Mouse (Mus musculus) lung, embryonic 15.5 days (tissue): Measurements from ENCODE around the gene Anks1. TPM values are rescaled to one million over a fixed set of nuclear protein-coding genes. Genes with fewer than 3 reads are reported as not detected.
"Not testable (repeated sequence)": the region's sequence is repeated elsewhere in the genome, so short reads cannot be mapped to it uniquely, and the experiment has no call there.

Experiments
- ATAC-seq: fragments of 200-750 bp; cut with Nextera tagmentation; 2 replicates; pipeline ENCODE4 v1.8.0; 2017; ENCODE audit warnings: moderate number of reproducible peaks, borderline replicate concordance; ENCODE audit not compliant: low FRiP score, low TSS enrichment; ENCODE audit errors: extremely low read depth
- H3K27ac ChIP-seq: fragments of 300-500 bp; sonication (generic); 2 replicates; pipeline ENCODE4 v1.5.1; 2015; ENCODE audit warnings: moderate library complexity, mild to moderate bottlenecking, inconsistent platforms
- H3K27me3 ChIP-seq: fragments of 300-500 bp; sonication (generic); 2 replicates; pipeline ENCODE4 v1.6.1; 2015; ENCODE audit warnings: inconsistent platforms
- H3K36me3 ChIP-seq: fragments of 300-500 bp; sonication (generic); 2 replicates; pipeline ENCODE4 v1.6.1; 2015; ENCODE audit warnings: inconsistent platforms
- H3K4me1 ChIP-seq: fragments of 300-500 bp; sonication (generic); 2 replicates; pipeline ENCODE4 v1.6.1; 2015; ENCODE audit warnings: inconsistent platforms
- H3K4me2 ChIP-seq: fragments of 300-500 bp; sonication (generic); 2 replicates; pipeline ENCODE4 v1.6.1; 2015; ENCODE audit warnings: inconsistent platforms, mild to moderate bottlenecking, moderate library complexity
- H3K4me3 ChIP-seq: fragments of 300-500 bp; sonication (generic); 2 replicates; pipeline ENCODE4 v1.5.1; 2015; ENCODE audit warnings: mild to moderate bottlenecking, inconsistent platforms
- H3K9ac ChIP-seq: fragments of 300-500 bp; sonication (generic); 2 replicates; pipeline ENCODE4 v1.6.1; 2015; ENCODE audit warnings: inconsistent platforms
- H3K9me3 ChIP-seq: fragments of 300-500 bp; sonication (generic); 2 replicates; pipeline ENCODE4 v1.6.1; 2016; ENCODE audit warnings: inconsistent platforms
- WGBS: fragments of 180-500 bp; shearing (Covaris S2); methylation state at CpG from one replicate; pipeline ENCODE4 v1.1.7; 2015; 5-methylcytosine and 5-hydroxymethylcytosine counted together
- polyA plus RNA-seq: library from polyadenylated mRNA; unstranded; fragments of >200 nt; fragmentation: Nextera tagmentation; extraction: Ambion mirVana; gene quantifications from 2 replicates; pipeline ENCODE4 v1.2.1, GENCODE M21; 2015

Anks1 gene
- polyA plus RNA-seq, 1 experiment from 2014 or later = 19.3 TPM

DNA sequence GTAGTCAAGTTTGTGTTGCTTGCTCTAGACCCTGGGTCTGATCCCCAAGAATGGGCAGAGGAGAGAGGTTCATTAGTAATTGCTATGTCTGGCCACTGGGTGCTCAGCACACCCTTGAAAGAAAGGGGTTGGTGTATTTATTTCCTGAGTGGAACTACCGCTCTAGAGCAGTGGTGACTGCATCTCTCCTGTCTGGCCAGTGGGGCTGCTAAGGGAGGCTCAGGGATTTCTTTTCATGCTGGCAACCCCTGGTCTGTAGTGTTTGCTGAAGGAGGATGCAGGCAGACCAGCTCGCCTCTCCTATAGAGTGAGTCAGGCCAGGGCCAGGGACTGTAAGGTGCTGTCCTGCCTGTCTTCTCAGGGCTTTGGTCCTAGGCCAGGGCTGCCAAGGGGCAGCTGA lies 38.0 kb downstream of the Anks1 start:
- peak overlapping the region; percentile 89 for H3K27ac ChIP-seq

DNA sequence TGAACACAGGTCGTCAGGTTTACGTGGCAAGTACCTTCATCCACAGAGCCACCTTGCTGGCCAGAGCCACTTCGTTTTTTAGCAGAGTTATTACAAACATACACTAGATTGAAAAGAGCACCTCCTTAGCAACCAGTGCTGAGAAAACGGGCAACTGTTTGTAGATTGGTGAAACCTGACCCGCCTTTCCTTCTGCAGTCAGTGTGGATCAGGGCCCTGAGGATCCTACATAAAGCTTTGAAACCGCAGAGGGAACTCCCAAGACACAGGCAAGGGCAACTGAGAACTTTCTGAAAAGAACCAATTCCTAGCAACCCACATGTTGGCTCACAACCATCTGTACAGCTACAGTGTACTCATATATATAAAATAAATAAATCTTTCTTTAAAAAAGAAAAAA lies 44.0 kb downstream of the Anks1 start:
- Histone ChIP-seq H3K9ac (no peak overlapping the region), H3K4me3 (no peak overlapping the region), H3K4me2 (no peak overlapping the region), H3K27ac (no peak overlapping the region; the same call in 1 of the 2 replicates), H3K36me3 (no peaks in the 10 kb centered on the region), H3K27me3 (no peaks in the 10 kb centered on the region), H3K4me1 (0 out of 2 replicates have a peak, but pooled peaks cover 4% of the 10 kb centered on the region), H3K9me3 (no peaks in the 10 kb centered on the region)
- ATAC-seq = no peak
- 48% methylated on average over 6 of the region's 6 CpGs for WGBS

More for the DNA sequence above, 38.0 kb downstream of the Anks1 start:
- no peak overlapping the region for H3K4me2 ChIP-seq
- H3K36me3 ChIP-seq = no peaks in the 10 kb centered on the region
- peaks cover 34% of the 10 kb centered on the region for H3K4me1 ChIP-seq
- no peak for ATAC-seq
- no peaks in the 10 kb centered on the region for H3K9me3 ChIP-seq
- H3K9ac ChIP-seq = no peak overlapping the region
- no peaks in the 10 kb centered on the region for H3K27me3 ChIP-seq
- WGBS = 57% methylated on average over 2 of the region's 2 CpGs
- no peak overlapping the region for H3K4me3 ChIP-seq

DNA sequence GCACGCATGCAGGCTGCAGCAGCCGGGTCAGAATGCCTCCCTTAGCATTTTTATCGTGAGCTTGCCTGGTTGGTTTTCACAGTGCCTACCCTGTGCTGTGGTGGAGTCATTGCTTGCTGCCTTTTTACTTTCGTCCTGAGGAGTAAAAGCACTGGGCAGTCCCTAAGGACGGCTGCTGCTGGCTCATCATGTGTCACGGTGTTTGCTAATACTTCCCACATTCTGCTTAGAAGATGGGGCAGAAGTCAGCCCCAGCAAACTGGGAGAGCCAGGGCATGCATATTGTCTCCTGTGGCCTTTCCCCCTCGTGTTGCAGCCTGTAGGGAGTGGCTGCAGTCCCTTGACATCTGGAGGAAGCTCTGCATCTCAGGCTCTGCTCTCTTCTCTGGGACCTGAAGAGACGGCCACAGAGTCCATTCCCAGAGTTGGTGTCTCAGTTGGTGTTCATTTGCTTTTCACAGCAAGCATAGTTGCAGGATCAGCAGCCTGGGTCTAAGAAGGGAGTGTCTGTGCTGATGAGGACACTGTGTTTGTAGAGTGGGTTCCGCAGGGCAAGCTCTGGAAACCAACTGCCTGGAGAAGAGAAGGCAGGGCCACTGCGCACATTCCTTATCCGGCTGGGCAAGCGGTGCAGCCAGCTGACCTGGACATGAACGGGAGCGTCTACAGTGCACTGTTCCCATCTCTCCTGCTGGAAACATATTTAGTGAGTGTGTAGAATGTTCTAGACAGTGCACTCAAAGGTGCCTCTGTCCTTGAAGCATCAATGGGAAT lies 45.7 kb downstream of the Anks1 start:
- Histone ChIP-seq H3K9me3 (no peaks in the 10 kb centered on the region), H3K4me1 (0 out of 2 replicates have a peak, but pooled peaks cover 5% of the 10 kb centered on the region), H3K36me3 (no peaks in the 10 kb centered on the region), H3K9ac (no peak overlapping the region), H3K27me3 (no peaks in the 10 kb centered on the region), H3K4me2 (no peak overlapping the region), H3K4me3 (no peak overlapping the region), H3K27ac (no peak overlapping the region)
- WGBS = 45% methylated on average over 14 of the region's 14 CpGs
- ATAC-seq = no peak

DNA sequence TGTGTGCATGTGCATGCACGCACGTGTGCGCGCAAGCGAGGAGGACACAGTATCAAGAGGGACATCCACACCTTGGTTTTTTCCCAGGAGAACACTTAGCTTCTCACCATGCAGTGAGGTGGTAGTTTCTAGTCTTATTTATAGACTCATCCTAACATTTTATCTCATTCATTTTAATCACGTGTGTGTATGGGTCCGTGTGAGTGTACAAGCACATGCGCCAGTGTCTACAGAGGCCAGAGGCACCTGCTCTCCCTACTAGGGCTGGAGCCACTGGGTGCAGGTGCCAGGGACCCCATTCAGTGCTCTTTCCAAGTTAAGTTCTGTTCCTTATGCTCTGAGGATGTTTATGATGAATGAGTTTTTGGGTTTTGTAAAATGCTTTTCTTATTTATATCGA lies 48.5 kb downstream of the Anks1 start:
- Histone ChIP-seq H3K9me3 (no peaks in the 10 kb centered on the region), H3K4me3 (no peak overlapping the region), H3K4me2 (no peak overlapping the region), H3K27ac (no peak overlapping the region), H3K9ac (no peak overlapping the region), H3K36me3 (no peaks in the 10 kb centered on the region), H3K4me1 (0 out of 2 replicates have a peak, but pooled peaks cover 8% of the 10 kb centered on the region), H3K27me3 (no peaks in the 10 kb centered on the region)
- WGBS = 91% methylated on average over 9 of the region's 9 CpGs
- ATAC-seq = no peak

DNA sequence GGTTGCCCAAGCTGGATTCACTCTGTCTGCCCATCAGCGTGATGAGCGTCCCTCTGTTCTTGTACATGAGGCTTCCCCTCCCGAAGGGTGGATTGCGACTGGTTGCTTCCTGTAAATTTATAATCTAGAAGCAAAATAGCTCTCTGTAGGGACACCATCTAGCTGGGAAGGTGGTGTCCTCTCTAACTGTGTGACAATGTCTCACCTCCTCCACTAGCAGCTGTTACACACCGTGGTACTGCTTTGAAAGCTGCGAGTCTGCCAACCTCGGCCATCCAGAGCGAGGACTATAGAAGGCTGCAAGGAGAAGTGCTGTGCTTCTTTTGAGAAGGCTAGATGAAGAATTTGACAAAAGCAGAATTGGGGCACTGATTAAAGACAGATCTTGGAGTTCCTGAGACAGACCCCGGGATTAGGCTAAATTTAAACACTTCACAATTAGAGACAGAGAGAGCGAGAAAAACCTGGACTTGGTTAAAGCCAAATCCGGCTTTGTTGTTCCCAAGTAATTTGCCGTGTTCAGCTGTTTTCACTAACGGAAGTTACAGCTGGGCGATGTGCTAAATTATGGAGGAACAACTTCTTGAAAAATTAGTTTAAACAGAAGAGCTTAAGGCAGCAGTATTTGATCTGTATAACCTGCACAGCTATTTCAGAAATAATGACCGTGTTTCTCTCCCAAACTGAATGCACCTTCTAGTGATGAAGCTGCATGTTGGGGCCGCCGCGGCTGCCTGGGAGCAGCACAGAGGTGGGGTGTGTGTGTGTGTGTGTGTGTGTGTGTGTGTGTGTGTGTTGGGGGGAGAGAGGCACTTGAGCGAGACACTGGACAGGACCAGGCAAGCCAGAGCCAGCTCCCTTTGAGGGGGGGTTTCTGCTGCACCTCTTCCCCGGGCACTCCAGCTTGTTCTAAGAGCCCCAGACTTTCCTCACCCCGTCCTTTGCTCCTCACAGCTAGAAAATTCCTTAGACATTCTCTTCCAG lies 51.3 kb downstream of the Anks1 start:
- Histone ChIP-seq H3K36me3 (no peaks in the 10 kb centered on the region), H3K9ac (no peak overlapping the region), H3K9me3 (no peaks in the 10 kb centered on the region), H3K4me3 (no peak overlapping the region), H3K27ac (no peak overlapping the region), H3K4me2 (no peak overlapping the region), H3K27me3 (no peaks in the 10 kb centered on the region), H3K4me1 (0 out of 2 replicates have a peak, but pooled peaks cover 5% of the 10 kb centered on the region)
- WGBS = 79% methylated on average over 21 of the region's 21 CpGs
- no peak for ATAC-seq

GRCm38 (mm10) chr17:27963120-27963519 lies 54.0 kb downstream of the Anks1 start:
- H3K36me3 ChIP-seq, H3K4me3 ChIP-seq, H3K4me2 ChIP-seq, H3K9ac ChIP-seq, ATAC-seq, H3K9me3 ChIP-seq, H3K27me3 ChIP-seq, H3K4me1 ChIP-seq, H3K27ac ChIP-seq: not testable (repeated sequence)
- 93% methylated on average over 7 of the region's 7 CpGs for whole genome bisulfite sequencing

GRCm38 (mm10) chr17:27964607-27965006 lies 55.5 kb downstream of the Anks1 start:
- no peak overlapping the region for H3K9ac ChIP-seq
- 39% methylated on average over 4 of the region's 4 CpGs for WGBS
- no peak overlapping the region for H3K27ac ChIP-seq
- ATAC-seq = no peak
- no peaks in the 10 kb centered on the region for H3K36me3 ChIP-seq
- no peak overlapping the region for H3K4me3 ChIP-seq
- no peak overlapping the region for H3K4me2 ChIP-seq
- H3K4me1 ChIP-seq = peaks cover 21% of the 10 kb centered on the region
- no peaks in the 10 kb centered on the region for H3K27me3 ChIP-seq
- H3K9me3 ChIP-seq = no peaks in the 10 kb centered on the region

DNA sequence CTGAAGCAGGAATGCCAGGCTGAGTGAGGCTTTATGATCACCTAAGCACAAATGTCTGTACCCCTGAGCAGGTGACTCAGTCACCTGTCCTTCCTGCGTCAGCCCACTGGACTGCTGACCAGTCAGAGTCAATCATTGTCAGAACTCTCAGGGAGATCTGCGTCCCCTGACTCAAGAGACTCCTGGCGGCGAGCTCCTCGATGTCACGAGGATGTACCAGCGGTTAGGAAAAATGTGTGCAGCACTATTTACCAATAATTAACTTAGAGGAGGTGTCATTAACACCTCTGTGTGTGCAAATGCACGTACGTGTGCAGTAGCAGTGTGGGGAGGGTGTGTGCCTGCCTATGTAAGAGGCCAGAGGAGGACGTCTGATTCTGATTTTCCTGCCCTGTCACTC lies 56.2 kb downstream of the Anks1 start:
- Histone ChIP-seq H3K27ac (no peak overlapping the region), H3K36me3 (no peaks in the 10 kb centered on the region), H3K4me3 (no peak overlapping the region), H3K4me1 (peaks cover 23% of the 10 kb centered on the region), H3K9me3 (no peaks in the 10 kb centered on the region), H3K27me3 (no peaks in the 10 kb centered on the region), H3K9ac (no peak overlapping the region), H3K4me2 (no peak overlapping the region)
- ATAC-seq = no peak
- 68% methylated on average over 10 of the region's 10 CpGs for WGBS

- WGBS = 55% methylated on average over 4 of the region's 4 CpGs
- Histone ChIP-seq H3K4me2 (no peak overlapping the region), H3K4me3 (no peak overlapping the region), H3K27me3 (no peaks in the 10 kb centered on the region), H3K36me3 (no peaks in the 10 kb centered on the region), H3K9ac (no peak overlapping the region), H3K27ac (no peak overlapping the region), H3K9me3 (no peaks in the 10 kb centered on the region), H3K4me1 (peaks cover 30% of the 10 kb centered on the region)
- ATAC-seq = no peak
These were observed 57.0 kb downstream of the Anks1 start for GRCm38 (mm10) chr17:27966056-27966455.

DNA sequence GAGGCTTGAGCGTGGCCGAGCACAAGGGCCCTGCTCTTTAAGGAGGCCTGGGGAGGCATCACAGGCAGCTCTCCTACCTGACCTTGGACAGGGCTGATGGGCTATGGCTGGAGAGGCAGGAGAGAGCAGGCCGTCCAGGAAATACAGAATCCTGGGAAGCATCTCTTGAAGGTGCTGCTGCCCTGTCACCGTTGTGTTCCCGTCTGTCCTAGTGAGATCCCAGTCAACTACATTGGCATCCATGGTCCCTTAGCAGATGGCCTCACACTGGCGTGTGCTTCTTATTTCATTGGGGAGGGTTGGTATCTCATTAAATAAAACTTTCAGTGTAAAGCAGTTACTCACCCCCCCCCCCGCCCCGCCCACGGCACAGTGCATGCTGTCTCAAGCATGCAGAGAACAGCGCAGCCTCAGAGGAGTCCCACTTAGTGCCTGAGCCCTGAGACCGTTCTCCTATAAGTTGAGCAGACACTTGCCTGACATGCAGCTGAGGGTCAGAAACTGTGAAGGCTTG lies 57.5 kb downstream of the Anks1 start:
- ATAC-seq = no peak
- Histone ChIP-seq H3K9ac (no peak overlapping the region), H3K36me3 (no peaks in the 10 kb centered on the region), H3K27me3 (no peaks in the 10 kb centered on the region), H3K27ac (no peak overlapping the region), H3K4me3 (no peak overlapping the region), H3K4me1 (peaks cover 35% of the 10 kb centered on the region), H3K9me3 (no peaks in the 10 kb centered on the region), H3K4me2 (no peak overlapping the region)
- WGBS = 83% methylated on average over 11 of the region's 11 CpGs

GRCm38 (mm10) chr17:27967529-27967928 lies 58.4 kb downstream of the Anks1 start:
- H3K9me3 ChIP-seq = no peaks in the 10 kb centered on the region
- no peaks in the 10 kb centered on the region for H3K36me3 ChIP-seq
- no peak overlapping the region for H3K4me2 ChIP-seq
- no peak for ATAC-seq
- no peak overlapping the region for H3K4me3 ChIP-seq
- no peak overlapping the region for H3K27ac ChIP-seq
- 88% methylated on average over 7 of the region's 7 CpGs for WGBS
- H3K27me3 ChIP-seq = no peaks in the 10 kb centered on the region
- no peak overlapping the region for H3K9ac ChIP-seq
- H3K4me1 ChIP-seq = peaks cover 38% of the 10 kb centered on the region
